Mouse (Mus musculus) naive thymus-derived CD4-positive, alpha-beta T cell, adult 2 months (primary cell): Measurements from ENCODE around the gene Ndst2.
"Not testable (repeated sequence)": the region's sequence is repeated elsewhere in the genome, so short reads cannot be mapped to it uniquely, and the experiment has no call there.

Experiments
- DNase-seq: peaks from one replicate; pipeline ENCODE4 v3.0.0-alpha.2; 2011; ENCODE audit warnings: low read depth

The Ndst2 gene

DNA sequence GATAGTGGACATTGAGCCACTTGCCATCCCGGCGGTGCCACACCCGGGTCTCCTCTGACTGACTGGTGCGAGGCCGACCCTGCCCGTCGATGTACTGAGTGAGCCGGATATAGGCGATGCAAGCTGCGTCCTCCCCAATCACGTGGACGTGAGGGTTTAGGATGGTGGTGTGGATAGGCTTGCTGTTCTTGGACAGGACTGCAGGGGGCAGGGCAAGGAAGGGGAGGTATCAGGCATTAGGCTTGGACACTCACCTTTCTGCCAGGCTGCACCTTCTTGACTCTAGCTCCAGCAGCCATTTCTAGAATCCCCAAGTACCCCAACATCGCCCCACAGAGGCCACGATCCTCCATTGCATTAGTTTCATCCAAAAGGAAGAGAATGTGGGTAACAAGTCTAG is 2.9 kb upstream of the Ndst2 start:
- DNase-seq = peak; percentile 36

DNA sequence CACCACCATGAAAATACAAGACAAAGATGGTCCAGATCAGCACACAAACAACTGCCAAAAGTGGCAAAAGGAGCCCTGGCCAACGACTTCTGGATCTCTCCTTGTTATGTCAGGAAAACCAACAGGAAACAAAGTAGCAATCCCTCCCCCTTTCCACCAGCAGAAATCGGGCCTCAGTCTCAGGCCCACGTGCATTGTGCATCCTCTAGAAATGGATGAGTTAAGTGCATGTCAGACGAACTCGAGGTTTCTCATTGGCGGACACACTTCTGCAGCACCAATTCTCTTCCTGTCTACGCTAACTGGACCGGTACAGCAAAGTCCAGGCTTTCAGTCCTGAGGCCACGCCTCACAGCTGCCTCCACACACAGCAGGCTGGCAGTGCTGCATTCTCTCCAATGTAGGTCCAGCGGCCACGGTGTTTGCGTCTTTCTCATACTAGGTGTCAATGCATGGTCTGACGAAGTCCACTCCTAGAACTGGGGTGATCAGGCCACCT is 1.6 kb upstream of the Ndst2 start:
- no peak for DNase-seq

DNA sequence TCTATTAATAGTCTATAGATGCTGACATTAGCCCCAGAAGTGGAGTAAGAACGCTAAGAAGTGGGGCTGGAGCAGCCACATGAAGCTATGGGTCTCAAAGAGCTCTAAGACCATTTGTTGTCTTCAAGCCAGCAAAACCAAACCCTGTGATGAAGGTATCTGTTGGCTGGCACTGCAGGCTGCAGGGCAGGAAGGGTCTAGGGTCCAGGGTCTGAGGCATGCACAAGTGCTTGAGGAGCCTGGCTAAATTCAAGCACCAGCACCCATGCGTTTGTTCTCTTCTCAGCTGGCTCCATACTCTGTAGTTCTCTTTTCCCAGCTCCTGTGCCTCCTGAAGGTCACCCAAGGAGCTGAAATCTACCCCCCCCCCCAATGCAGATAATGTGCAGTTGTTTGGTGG is 690 bp upstream of the Ndst2 start:
- DNase-seq = peak; percentile 20

- peak; percentile 33 for DNase-seq
Measured at GRCm38 (mm10) chr14:20733041-20733951, 1.1 kb downstream of the Ndst2 start.

GRCm38 (mm10) chr14:20730853-20731602 is 3.3 kb downstream of the Ndst2 start:
- no peak for DNase-seq

DNA sequence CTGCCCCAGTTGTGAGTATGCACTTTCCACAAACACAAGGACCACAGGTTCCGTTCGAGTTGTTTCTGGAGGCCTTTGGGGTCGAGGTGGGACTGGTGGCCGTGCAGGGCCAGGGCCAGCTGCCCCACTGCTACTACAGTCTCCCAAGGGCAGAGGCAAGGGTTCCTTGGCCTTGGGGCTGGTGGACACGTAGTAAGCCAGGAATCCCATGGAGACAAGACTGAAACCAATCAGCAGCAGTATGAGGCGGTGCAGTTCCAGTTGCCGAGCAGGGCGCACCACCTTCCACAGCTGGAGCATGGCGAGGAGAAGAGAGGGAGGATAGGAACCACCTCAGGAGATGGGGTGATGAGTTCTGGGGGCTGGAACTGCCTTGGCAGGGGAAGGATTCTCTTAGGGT is 4.5 kb downstream of the Ndst2 start:
- DNase-seq = no peak

DNA sequence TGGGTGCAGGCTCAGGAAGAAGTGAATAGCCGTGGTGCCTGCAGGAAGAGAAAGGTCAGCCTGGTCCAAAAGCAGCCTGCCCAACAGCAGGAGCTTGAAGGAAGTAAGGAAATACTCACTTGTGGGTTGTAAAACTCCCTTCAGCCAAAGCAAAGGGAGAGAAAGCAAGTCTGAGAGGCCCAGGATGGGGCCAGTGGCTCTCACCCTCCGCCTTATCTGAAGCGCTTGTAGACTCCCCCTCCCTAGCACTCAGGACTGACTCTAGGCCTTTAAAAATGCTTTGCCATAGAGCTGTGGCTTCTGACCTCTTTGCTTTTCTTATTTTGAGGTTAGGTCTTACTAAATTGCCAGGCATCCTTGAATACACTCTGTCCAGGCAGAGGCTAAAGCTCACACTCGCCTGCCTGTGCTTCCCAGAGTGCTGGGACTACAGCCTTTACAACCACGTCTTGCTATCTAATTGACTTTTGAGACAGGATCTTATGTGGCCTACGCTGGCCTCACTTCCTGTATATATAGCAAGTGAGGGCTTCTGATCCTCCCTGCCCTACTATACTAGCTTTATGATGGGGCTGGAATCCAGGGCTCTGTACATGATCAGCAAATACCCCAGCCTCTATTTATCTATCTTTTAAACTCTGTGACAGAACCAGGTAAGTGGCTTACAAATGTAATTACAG is 8.6 kb downstream of the Ndst2 start:
- DNase-seq = no peak

- peak; percentile 69 for DNase-seq
Measured at GRCm38 (mm10) chr14:20724043-20724442, 10.3 kb downstream of the Ndst2 start.

DNA sequence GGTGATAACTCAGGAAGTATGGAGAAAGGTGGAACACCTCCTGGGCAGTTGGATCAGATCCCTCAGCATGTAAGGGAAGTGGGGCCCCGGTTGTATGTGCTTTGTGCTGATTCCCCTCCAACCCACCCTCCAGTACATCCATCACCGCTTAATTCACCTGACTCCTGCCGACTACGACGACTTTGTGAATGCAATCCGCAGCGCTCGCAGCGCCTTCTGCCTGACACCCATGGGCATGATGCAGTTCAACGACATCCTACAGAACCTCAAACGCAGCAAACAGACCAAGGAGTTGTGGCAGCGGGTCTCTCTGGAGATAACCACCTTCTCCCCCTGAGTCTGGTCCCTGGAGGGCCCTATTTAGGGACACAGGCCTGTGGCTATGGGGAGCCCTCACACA is 11.4 kb downstream of the Ndst2 start:
- DNase-seq = no peak

DNA sequence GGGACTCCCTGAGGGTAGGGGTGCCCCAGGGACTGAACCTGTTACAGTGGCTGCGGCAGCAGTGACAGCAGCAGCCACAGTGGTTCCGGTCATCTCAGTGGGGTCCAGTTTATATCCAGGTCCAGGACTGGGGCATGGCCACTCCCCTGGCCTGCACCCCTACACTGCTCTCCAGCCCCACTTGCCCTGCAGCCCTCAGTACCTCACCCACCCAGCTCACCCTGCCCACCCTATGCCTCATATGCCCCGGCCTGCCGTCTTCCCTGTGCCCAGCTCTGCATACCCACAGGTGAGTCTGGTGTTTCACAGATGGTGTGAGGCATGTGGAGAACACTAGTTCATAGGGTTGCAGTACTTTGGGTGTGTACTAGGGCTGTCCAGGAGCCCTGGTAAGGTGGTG is 13.0 kb downstream of the Ndst2 start:
- DNase-seq = no peak

DNA sequence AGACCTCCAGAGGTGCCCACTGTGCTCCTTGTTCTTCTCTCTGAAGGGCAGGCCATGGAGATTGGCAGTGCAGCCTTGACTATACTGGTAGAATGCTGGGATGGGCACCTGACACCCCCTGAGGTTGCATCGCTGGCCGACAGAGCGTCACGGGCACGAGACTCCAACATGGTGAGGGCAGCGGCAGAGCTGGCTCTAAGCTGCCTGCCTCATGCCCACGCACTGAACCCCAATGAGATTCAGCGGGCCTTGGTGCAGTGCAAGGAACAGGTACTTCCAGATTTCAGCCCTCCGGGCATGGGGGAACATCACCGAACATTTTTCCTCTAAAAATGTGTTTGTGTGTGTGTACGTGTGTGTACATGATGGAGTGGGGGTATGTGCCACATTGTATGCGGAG is 14.6 kb downstream of the Ndst2 start:
- no peak for DNase-seq

DNA sequence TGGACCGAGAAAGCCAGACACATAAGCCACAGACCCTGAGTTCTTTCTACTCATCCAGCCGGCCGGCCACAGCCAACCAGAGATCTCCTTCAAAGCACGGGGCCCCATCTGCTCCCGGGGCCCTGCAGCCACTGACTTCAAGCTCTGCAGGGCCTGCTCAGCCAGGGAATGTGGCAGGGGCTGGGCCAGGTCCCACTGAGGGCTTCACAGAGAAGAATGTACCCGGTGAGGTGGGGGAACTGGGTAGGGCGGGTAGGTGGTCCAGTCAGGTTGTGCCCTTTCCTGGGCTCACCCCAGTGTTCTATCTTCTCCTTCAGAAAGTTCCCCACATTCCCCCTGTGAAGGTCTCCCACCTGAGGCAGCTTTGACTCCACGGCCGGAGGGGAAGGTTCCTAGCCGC is 15.9 kb downstream of the Ndst2 start:
- DNase-seq = no peak

DNA sequence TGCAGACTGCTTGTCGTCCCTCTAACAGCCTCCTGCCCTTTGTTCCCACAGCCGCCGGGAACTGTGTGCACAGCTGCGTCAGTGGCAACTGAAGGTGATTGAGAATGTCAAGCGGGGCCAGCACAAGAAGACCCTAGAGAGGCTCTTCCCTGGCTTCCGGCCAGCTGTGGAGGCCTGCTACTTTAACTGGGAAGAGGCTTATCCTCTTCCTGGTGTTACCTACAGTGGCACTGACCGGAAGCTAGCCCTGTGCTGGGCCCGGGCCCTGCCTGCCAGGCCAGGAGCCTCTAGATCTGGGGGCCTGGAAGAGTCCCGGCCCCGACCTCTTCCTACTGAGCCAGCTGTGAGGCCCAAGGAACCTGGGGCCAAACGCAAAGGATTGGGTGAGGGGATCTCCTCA is 20.5 kb downstream of the Ndst2 start:
- DNase-seq = no peak

DNA sequence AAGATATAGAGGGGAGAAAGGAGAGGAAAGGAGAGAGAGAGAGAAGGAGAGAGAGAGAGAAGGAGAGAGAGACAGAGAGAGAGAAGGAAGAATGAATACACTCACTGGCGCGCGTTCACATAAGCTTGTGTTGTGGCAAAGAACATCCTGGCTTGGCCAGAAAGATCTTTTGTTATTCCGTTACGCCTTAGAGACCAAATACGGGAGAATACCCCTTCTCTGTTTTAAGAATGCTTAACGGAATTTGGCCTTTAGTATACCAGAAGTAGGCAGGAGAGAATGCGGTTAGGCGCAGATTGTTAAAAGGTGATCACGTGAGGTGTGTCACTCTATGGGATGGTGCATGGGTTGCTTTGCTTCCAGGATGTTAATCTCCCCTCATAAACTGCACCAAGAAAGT is 26.1 kb downstream of the Ndst2 start:
- peak; percentile 77 for DNase-seq

- DNase-seq = peak; percentile 74
Measured at GRCm38 (mm10) chr14:20707201-20708190, 26.9 kb downstream of the Ndst2 start, which contains the start of gene Zswim8. TSS of gene Zswim8 (plus strand) at chr14:20707552.

DNA sequence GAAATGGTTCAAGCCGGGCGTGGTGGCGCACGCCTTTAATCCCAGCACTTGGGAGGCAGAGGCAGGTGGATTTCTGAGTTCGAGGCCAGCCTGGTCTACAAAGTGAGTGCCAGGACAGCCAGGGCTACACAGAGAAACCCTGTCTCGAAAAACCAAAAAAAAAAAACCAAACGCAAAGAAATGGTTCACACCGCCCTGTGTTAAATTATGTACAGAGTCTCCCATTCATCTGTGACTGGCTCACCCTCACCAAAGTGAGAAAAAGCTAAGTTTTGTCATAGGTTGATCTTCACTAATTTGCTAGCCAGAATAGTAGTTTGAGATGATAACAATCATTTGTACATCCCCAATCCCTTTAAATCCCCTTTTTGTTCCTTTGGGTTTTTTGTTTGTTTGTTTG is 30.9 kb downstream of the Ndst2 start:
- not testable (repeated sequence) for DNase-seq

DNA sequence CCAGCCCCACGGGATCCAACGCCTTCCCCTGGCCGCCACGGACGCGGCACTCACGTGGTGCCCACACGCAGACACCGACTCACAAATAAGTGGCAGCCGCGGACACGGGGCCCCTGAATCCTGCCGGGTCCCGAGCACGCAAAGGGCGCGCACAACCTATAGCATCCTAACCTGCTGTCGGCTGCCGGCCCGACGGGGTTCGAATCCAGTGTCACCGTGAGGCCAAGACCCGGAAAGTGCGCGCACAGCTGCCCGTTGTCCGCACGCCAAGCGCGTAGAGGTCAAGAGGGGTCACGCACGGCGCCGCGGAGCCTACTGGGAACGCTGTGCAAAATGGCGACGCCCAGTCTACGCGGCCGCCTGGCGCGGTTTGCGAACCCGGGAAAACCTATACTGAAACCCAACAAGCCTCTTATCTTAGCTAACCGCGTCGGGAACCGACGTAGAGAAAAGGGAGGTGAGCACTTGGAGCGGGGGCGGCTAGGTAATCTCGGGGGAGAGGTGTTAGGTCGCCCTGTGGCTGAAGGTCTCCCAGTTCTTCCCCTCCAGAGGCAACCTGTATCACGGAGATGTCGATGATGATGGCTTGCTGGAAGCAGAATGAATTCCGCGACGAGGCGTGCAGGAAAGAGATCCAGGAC is 31.5 kb downstream of the Ndst2 start, which contains the start of gene Chchd1:
TSS of gene Chchd1 (plus strand) at position 266 of the 641 bp plus-strand sequence.
- DNase-seq = peak; percentile 80

- peak; percentile 34 for DNase-seq
Measured at GRCm38 (mm10) chr14:20702096-20702740, 32.1 kb downstream of the Ndst2 start.

GRCm38 (mm10) chr14:20701554-20701953 is 32.8 kb downstream of the Ndst2 start:
- no peak for DNase-seq

GRCm38 (mm10) chr14:20700362-20700761 is 34.0 kb downstream of the Ndst2 start:
- no peak for DNase-seq
